Mouse (Mus musculus) urinary bladder, postnatal 14 days (tissue): ENCODE measurements around the gene Slc7a1.

Source experiments
- DNase-seq: peaks from one replicate; pipeline ENCODE4 v3.0.0; 2021; ENCODE audit warnings: low spot score

Slc7a1 gene

GRCm38 (mm10) chr5:148389007-148389970, 10.4 kb downstream of the Slc7a1 start:
- no peak for DNase-seq

DNA sequence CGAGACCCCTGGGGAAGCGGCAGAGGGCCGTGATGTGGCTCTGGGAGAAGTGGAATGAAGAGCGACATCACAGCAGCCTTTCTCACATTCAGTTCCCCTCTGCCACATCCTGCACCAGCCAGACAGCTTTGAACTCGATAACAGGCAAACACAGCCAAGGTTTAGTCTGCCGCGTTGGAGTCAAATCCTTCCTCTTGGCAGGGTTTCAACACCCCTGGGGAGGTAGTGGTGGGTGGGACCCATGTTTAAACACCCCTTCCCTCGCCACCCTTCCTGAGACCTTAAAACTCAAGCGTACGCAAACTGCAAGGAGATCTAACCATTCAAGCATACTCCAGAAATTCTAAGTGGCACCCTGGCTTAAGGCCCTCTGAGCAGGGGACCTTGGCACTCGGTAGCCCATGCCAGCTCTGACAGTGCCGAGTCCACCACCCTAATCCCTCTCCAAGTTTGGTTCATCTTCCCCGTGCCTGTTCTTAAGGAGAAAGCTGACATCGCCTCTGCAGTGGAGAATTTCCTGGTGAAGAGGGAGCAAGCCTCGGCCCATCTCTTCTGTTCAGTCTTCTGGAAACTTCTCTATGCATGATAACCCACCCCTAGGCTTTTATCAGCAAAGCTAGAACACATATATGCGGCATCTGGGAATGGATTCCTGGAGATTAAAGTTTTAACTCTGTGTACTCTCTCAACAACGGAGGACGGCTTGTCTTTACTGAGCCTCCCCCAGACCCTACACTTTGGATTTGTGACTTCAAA, 11.3 kb downstream of the Slc7a1 start:
- DNase-seq = no peak

DNA sequence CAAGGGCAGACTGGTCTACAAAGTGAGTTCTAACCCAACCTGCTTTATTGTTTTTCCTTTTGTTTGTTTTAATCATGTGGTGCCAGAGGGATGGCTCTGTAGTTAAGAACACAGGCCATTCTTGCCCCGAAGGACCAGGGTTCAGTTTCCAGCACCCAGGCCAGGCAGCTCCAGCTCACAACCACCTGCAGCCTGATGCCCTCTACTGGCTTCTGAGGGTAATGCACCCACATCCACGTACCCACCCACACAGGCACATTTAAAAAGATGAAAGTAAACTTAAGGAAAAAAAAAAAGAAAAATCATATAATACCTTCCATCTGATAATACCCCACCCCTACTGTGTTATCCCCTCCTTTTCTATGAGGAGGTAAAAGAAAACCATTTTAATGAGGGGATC, 11.9 kb downstream of the Slc7a1 start:
- DNase-seq = no peak

- DNase-seq = no peak
Measured at GRCm38 (mm10) chr5:148386471-148386870, 13.2 kb downstream of the Slc7a1 start.

DNA sequence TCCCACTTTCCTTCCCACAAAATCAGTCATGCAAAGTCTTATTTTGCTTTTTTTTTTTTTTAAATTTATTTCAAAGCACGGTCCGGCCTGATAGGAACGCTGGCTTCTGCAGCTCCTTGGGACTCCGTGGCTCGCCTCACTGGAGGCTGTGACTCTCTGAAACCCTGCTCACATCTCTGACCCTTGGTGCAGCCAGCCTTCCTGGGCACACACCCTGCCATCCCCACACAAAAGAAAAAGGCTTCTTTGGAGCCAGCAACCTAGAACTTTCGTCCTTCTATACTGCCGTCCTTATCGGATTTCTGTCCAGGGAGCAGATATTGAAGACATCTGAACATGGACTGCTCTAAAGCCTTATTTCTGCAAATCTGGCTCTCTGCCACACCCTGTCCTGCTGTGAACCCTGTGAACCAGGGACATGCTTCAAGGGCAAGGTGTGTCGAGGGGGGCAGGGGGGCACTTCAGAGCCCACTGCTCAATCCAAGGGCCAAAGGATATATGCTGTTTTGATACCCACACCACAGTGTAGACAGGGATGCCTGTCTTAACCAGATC, 15.1 kb downstream of the Slc7a1 start:
- DNase-seq = no peak

GRCm38 (mm10) chr5:148383841-148384500, 15.7 kb downstream of the Slc7a1 start:
- peak; percentile 47 for DNase-seq

GRCm38 (mm10) chr5:148381083-148381482, 18.6 kb downstream of the Slc7a1 start:
- DNase-seq = no peak

- DNase-seq = no peak
Measured at GRCm38 (mm10) chr5:148380246-148380504, 19.5 kb downstream of the Slc7a1 start.

DNA sequence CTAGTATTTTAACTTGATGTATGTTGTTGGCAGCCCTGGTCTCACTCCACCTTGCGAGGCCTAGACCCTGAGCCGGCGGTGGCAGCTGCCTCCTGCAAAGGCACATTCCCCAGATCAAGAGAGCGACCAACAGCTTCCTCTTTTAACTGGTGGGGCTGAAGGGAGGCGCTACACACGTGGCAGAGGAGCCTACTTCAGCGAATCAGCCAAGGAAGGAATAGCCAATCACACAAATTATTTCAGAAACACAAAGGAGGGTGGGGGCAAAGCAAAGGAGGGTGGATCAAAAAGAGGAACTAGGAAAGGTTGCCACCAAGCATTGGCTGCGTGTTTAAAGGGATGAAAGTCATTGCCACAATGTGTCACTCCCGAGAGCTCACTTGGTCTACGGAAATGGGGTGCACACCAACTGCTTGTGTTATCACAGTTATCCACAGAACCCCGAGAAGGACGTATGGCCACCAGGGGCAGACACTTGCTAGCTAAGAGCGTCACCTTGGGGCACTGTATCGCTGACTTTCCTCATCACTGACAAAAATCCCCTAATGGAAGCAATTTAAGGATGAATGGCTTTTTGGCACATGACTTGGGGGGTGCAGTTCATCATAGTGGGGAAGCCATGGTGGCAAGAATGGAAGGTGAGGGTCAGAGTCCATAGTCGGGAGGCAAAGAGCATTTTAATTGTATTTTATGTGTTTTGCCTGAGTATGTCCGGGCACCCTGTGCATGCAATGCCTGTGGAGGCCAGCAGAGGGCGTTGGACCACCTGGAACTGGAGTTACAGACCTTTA, 20.1 kb downstream of the Slc7a1 start:
- no peak for DNase-seq

DNA sequence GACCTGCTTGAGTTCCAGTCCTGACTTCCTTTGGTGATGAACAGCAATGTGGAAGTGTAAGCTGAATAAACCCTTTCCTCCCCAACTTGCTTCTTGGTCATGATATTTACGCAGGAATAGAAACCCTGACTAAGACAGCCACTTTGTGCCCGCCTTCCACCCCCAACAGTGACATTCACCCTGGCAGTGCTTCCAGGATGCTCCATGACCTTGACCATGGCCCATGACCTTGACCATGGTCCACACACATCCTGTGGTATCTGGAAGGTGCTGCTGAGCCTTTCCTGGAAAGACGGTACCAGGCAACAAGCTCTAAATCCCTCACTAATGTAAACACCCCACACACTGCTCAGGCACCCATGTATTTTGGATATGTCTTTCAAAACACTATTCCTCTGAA, 21.0 kb downstream of the Slc7a1 start:
- no peak for DNase-seq

- no peak for DNase-seq
Measured at GRCm38 (mm10) chr5:148378232-148378508, 21.5 kb downstream of the Slc7a1 start.

GRCm38 (mm10) chr5:148377439-148378231, 22.1 kb downstream of the Slc7a1 start:
- no peak for DNase-seq

DNA sequence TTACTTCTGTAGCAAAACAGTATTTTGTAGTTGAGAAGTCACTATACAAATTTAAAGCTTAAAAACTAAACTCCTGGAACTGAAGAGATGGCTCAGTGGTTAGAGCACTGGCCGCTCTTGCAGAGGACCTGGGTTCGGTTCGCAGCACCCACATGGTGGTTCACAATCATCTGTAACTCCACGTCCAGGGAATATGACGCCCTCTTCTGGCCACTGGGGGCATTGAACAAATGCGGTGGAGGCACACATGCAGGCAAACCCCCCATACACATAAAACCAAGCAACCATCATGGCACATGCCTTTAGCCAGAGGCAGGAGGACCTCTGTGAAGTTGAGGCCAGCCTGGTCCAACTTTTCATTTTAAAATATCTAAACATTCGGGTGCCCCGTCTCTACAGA, 23.3 kb downstream of the Slc7a1 start:
- no peak for DNase-seq

GRCm38 (mm10) chr5:148375480-148375879, 24.2 kb downstream of the Slc7a1 start:
- DNase-seq = no peak

DNA sequence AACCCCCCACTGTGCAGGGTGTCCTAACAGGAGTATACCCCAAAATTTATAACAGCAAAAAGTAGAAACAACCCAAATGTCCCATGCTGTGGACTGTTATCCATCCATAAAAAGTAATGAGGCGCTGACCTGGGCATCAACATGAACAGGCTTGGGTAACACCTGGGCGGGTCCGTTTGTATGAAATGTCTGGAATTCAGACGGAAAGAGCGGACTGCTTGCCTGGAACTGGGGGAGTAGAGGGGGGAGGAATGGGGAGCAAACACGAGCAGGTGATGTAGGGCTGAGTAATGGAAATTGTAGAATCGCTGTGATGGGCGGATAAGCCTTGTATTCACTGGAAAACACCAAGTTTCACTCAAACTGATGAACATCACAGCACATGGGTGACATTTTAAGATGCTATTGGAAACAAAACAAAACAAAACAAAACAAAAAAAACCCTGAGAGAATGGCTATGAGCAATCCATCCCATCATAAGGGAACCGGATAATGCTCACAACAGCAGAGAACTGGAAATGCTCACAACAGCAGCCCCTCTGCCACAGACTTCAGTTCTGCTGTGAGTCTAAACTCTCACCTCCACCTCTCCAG, 26.5 kb downstream of the Slc7a1 start:
- peak; percentile 38 for DNase-seq

GRCm38 (mm10) chr5:148372005-148372917, 27.4 kb downstream of the Slc7a1 start:
- no peak for DNase-seq

DNA sequence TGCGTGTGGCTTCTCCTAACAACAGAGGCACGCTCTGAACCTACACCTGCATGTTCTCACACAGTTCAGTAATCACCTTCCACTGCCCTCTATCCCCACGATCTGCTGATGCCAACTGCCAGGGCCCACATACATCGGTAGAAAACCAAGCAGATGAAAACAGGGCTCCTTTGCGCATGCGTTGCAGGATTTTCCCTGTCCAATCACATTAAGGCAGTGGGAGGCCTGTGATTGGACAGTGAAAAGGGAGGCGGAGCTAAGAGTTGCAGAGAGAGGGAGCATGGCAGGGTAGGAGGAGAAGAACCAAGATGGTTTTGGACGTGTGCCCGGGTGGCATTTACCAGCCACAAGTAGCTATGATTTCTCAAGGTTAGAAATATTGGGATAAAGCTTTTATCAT, 28.3 kb downstream of the Slc7a1 start:
- no peak for DNase-seq

DNA sequence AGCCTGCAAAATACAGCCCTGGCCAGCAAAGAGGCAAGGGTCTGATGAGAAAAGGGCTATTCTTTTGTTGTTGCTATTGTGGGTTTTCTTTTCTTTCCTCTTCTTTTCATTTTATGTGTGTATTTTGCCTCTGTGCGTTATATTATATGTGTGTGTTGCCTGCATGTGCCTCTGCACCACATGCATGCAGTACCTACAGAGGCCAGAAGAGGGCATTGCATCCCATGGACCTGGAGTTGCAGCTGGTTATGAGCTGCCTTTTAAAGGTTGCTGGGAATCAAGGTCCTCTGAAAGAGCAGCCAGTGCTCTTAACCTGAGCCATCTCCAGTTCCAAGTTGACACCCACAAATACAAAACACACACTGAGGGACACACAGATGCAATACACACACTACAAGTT, 29.1 kb downstream of the Slc7a1 start:
- DNase-seq = no peak

DNA sequence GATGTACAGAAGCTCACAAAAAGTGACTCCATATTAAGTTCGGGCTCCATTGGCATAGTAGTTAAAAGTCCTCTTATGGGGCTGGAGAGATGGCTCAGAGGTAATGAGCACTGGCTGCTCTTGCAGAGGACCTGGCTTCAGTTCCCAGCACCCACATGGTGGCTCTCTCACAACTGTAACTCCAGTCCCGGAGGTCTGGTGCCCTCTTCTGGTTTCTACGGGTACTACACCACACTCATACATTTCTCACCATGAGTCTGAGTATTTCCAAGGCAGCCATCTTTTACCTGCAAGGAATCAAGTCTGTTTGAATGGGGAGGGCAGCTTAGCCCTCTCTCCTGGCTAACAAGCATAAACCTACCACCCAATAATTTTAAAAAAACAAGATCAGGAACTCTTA, 30.5 kb downstream of the Slc7a1 start:
- no peak for DNase-seq

DNA sequence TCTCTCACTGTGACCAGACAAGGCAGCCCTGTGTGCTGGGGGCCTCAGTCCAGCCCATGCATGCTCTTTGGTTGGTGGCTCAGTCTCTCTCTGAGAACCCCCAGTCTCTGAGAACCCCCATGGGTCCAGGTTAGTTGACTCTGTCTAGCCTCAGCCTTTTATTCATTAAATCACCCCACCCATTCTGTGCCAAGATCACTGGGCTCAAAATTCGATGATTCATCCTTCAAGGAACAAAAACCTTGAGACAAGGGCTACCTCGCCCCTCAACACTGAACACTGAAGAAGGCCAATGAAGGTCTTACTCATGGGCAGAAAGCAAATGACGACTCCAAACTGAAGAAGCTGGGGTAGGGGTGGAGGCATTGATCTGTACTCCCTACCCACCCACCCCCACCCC, 31.9 kb downstream of the Slc7a1 start:
- no peak for DNase-seq
